Mouse (Mus musculus) liver (tissue): ENCODE measurements at regions not wholly inside any gene's neighbourhood (a gene's known extent, or its start where the extent isn't known, plus 50 kb on each side); places are given as distances from the start of the nearest gene placed in this dataset.

Experiments used
- DNase-seq: peaks from one replicate; pipeline ENCODE4 v3.0.0-alpha.2; 2020; ENCODE audit warnings: mixed read lengths

DNA sequence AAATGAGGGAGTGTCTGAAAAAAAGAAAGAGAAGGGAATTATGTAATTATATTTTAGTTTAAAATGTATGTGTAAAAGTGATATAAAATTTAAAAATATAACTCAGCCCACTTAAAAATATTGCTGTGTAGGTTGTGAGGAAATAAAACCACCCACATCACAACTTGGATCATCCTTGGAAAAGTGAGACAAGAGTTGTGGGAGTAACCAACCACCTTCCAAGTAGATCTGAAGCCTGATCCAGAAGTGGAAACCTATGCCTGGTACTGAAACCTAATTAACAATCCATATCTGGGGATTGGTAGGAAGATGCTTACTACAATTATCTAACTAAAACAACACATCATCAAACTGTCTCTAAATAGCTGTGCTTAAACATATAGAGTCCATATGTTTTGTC is 743.1 kb downstream of the Stim2 start:
- no peak for DNase-seq

DNA sequence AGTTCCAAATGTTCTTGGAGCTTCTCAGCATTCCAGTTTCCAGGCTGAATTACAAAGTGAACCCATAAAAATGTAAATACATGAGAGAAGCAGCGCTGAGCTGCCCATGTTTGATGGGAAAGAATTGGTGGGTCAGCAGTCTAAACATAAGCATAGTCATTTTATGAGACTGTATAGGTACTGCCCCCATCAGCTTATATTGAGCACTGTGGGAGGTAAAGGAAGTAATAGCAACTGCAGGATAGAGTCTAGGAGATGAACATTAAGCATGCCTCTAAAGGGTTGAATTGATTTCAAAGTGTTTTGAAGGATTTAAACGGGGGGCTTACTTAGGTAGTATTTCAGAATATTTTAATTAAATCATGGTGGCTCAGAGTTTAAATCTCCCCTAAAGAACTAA is 748.7 kb downstream of the Stim2 start:
- DNase-seq = no peak

- DNase-seq = no peak
Measured at GRCm38 (mm10) chr5:54753372-54753771, 755.1 kb downstream of the Stim2 start.

GRCm38 (mm10) chr5:54759657-54760056 is 761.4 kb downstream of the Stim2 start:
- no peak for DNase-seq

- no peak for DNase-seq
Measured at GRCm38 (mm10) chr5:54763019-54763418, 764.7 kb downstream of the Stim2 start.

DNA sequence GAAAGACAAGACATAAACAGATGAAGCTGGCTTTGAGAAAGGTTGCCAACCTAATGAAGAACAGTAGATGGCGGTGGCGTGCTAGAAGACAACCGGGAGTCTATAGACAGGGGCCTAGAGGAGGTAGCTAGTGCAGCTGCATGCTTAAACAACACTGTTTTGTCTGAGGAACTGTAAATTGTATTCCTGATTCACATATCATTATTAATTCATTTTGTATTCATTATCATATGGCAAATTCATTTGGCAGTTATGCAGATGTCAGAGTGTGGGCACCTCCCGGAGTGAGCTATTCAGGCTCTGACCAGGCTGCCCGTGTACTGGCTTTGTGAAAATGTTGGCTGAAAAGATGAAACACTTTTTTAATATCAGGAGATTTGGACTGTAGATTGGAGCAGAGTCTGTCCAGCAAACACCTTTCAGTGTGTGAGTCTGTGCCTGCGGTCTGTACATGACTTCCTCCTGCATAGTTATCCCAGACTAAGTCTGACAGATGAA is 798.7 kb downstream of the Stim2 start:
- DNase-seq = peak; percentile 8

GRCm38 (mm10) chr5:54827076-54827475 is 828.8 kb downstream of the Stim2 start:
- no peak for DNase-seq
